Mouse (Mus musculus) stomach, embryonic 14.5 days (tissue): ENCODE results near the gene Trim12c. TPM values are rescaled to one million over a fixed set of nuclear protein-coding genes. Genes with fewer than 3 reads are reported as not detected.

ENCODE experiments used
- polyA plus RNA-seq: library from polyadenylated mRNA; unstranded; fragments of >200 nt; fragmentation: Nextera tagmentation; extraction: Ambion mirVana; gene quantifications from 2 replicates; pipeline ENCODE4 v1.2.1, GENCODE M21; 2014

The Trim12c gene
- polyA plus RNA-seq, 1 experiment from 2014 or later = 3.1 TPM

Other genes starting within 250 kb of the Trim12c start
- not detected in 2 replicates for gene Olfr646, start 248.5 kb downstream of the Trim12c start, polyA plus RNA-seq
- gene Ubqln5, start 223.5 kb downstream of the Trim12c start, polyA plus RNA-seq = not detected in 2 replicates
- not detected in 2 replicates for gene Olfr643, start 216.0 kb downstream of the Trim12c start, polyA plus RNA-seq
- gene Ubqln3, start 210.1 kb downstream of the Trim12c start, polyA plus RNA-seq = not detected in 2 replicates
- not detected in 2 replicates for gene Ubqlnl, start 202.8 kb downstream of the Trim12c start, polyA plus RNA-seq
- gene Olfm5, start 188.5 kb downstream of the Trim12c start, polyA plus RNA-seq = not detected in 2 replicates
- gene Olfr648, start 170.0 kb downstream of the Trim12c start, polyA plus RNA-seq = 0.25 and 0.34 TPM in 2 replicates
- gene Olfr649, start 157.4 kb downstream of the Trim12c start, polyA plus RNA-seq = not detected in 2 replicates
- gene Trim6, start 134.6 kb downstream of the Trim12c start, polyA plus RNA-seq = 1.3 and 1.4 TPM in 2 replicates
- gene Trim34a, start 108.9 kb downstream of the Trim12c start, polyA plus RNA-seq = 1.8 and 1.9 TPM in 2 replicates
- gene Trim5, start 65.3 kb downstream of the Trim12c start, polyA plus RNA-seq = 0.31 and 0.36 TPM in 2 replicates
- 6.2 and 7.1 TPM in 2 replicates for gene Trim12a, start 37.9 kb downstream of the Trim12c start, polyA plus RNA-seq
- gene Trim34b, start 23.9 kb downstream of the Trim12c start, polyA plus RNA-seq = not detected in 2 replicates
- gene Trim30b, start 16.5 kb upstream of the Trim12c start, polyA plus RNA-seq = 0.11 and 0.22 TPM in 2 replicates
- 0.20 TPM in 1 of 2 replicates, not detected in the other for gene Trim30c, start 47.5 kb upstream of the Trim12c start, polyA plus RNA-seq
- 1.4 and 1.9 TPM in 2 replicates for gene Trim30a, start 111.8 kb upstream of the Trim12c start, polyA plus RNA-seq
- gene Trim30d, start 154.5 kb upstream of the Trim12c start, polyA plus RNA-seq = 0.62 and 0.73 TPM in 2 replicates
- gene Olfr651, start 196.8 kb upstream of the Trim12c start, polyA plus RNA-seq = not detected in 2 replicates
- gene Olfr652, start 207.5 kb upstream of the Trim12c start, polyA plus RNA-seq = not detected in 2 replicates
- gene Olfr653, start 224.0 kb upstream of the Trim12c start, polyA plus RNA-seq = not detected in 2 replicates
- gene Olfr654, start 233.7 kb upstream of the Trim12c start, polyA plus RNA-seq = not detected in 2 replicates
- gene Olfr655, start 248.4 kb upstream of the Trim12c start, polyA plus RNA-seq = not detected in 2 replicates